Comparison of ENCODE assay signal across 1 mouse cellular context in the genomic region with DNA sequence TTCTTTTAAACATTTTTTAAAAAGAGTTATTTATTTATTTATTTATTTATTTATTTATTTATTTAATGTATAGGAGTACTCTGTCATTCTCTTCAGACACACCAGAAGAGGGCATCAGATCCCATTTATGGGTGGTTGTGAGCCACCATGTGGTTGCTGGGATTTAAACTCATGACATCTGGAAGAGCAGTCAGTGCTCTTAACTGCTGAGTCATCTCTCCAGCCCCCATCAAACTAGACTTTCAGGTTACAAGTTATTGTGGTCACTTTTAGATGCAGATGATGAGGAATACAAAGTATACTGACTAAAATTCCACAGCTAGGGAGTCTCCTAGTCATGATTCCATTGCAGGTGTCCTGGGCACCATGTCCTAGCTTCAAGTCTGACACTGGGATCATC. TPM values are rescaled to one million over a fixed set of nuclear protein-coding genes. Genes with fewer than 3 reads are reported as not detected.
"Had no signal": no experiment of that assay in that cellular context is flagged by ENCODE, and none has a peak within 500 bp of the region (broad histone marks: within the 10 kb centered on the region; RNA-seq: fewer than 3 reads in every experiment).

No protein-coding gene starts in this region.

RNA-seq across cellular contexts. Expression of a gene that starts 26.0 kb away (rescaled TPM):
- total RNA-seq: neutrophil, adult 5-6 weeks had no signal
